Mouse (Mus musculus): Measurements from ENCODE around the gene Gm14137. TPM values are rescaled to one million over a fixed set of nuclear protein-coding genes. Genes with fewer than 3 reads are reported as not detected.

Gene Gm14137
- polyA plus RNA-seq, 1 experiment, result 1.5 TPM

- Histone ChIP-seq H3K79me3 (ENCODE audit: low read depth) (no peaks in the 10 kb centered on the region), H3K36me3 (ENCODE audit: control insufficient read depth, insufficient read depth) (no peaks in the 10 kb centered on the region), H3K79me2 (ENCODE audit: control insufficient read depth, insufficient read depth) (no peaks in the 10 kb centered on the region), H3K4me3 (ENCODE audit: insufficient read depth, poor library complexity, severe bottlenecking) (no peak overlapping the region), H3ac (ENCODE audit: control insufficient read depth, insufficient read length, low read depth) (no peak overlapping the region), H3K27me3 (ENCODE audit: control insufficient read depth, insufficient read depth, insufficient read length) (no peaks in the 10 kb centered on the region)
- no peak for TF ChIP-seq CTCF (IDR thresholded peaks at IDR 0.05; ENCODE audit: control insufficient read depth, insufficient read depth, insufficient read length)
- no peak for TF ChIP-seq MYOG (IDR thresholded peaks at IDR 0.05; ENCODE audit: control insufficient read depth, extremely low read depth, insufficient read length)
- no peak for TF ChIP-seq CEBPB (IDR thresholded peaks at IDR 0.05; ENCODE audit: low read depth)
- TF ChIP-seq MAX (IDR thresholded peaks at IDR 0.05), result no peak
- TF ChIP-seq MYOD1 (IDR thresholded peaks at IDR 0.05; ENCODE audit: control insufficient read depth, insufficient read length, low read depth), result no peak
- no peak for TF ChIP-seq USF1 (IDR thresholded peaks at IDR 0.05; ENCODE audit: low read depth)
- no peak for TF ChIP-seq FOSL1 (IDR thresholded peaks at IDR 0.05; ENCODE audit: insufficient read depth, low read length, poor library complexity, severe bottlenecking)
These were observed 24.6 kb downstream of the Gm14137 start for GRCm38 (mm10) chr2:119198934-119199333.

GRCm38 (mm10) chr2:119202914-119203453 lies 28.7 kb downstream of the Gm14137 start:
- Histone ChIP-seq H3K79me3 (ENCODE audit: low read depth) (peaks cover 8% of the 10 kb centered on the region), H3K79me2 (ENCODE audit: control insufficient read depth, insufficient read depth) (peaks cover 22% of the 10 kb centered on the region), H3K4me3 (ENCODE audit: insufficient read depth, poor library complexity, severe bottlenecking) (no peak overlapping the region), H3K27me3 (ENCODE audit: control insufficient read depth, insufficient read depth, insufficient read length) (no peaks in the 10 kb centered on the region), H3K36me3 (ENCODE audit: control insufficient read depth, insufficient read depth) (no peaks in the 10 kb centered on the region), H3ac (ENCODE audit: control insufficient read depth, insufficient read length, low read depth) (no peak overlapping the region)
- no peak for TF ChIP-seq CEBPB (IDR thresholded peaks at IDR 0.05; ENCODE audit: low read depth)
- no peak for TF ChIP-seq USF1 (IDR thresholded peaks at IDR 0.05; ENCODE audit: low read depth)
- no peak for TF ChIP-seq CTCF (IDR thresholded peaks at IDR 0.05; ENCODE audit: control insufficient read depth, insufficient read depth, insufficient read length)
- TF ChIP-seq MAX (IDR thresholded peaks at IDR 0.05), result no peak
- no peak for TF ChIP-seq MYOD1 (IDR thresholded peaks at IDR 0.05; ENCODE audit: control insufficient read depth, insufficient read length, low read depth)
- TF ChIP-seq FOSL1 (IDR thresholded peaks at IDR 0.05; ENCODE audit: insufficient read depth, low read length, poor library complexity, severe bottlenecking), result no peak
- no peak for TF ChIP-seq MYOG (IDR thresholded peaks at IDR 0.05; ENCODE audit: control insufficient read depth, extremely low read depth, insufficient read length)

GRCm38 (mm10) chr2:119203871-119204460 lies 29.7 kb downstream of the Gm14137 start:
- Histone ChIP-seq H3K4me3 (ENCODE audit: insufficient read depth, poor library complexity, severe bottlenecking) (no peak overlapping the region), H3K36me3 (ENCODE audit: control insufficient read depth, insufficient read depth) (no peaks in the 10 kb centered on the region), H3K27me3 (ENCODE audit: control insufficient read depth, insufficient read depth, insufficient read length) (no peaks in the 10 kb centered on the region), H3K79me2 (ENCODE audit: control insufficient read depth, insufficient read depth) (peaks cover 25% of the 10 kb centered on the region), H3K79me3 (ENCODE audit: low read depth) (peaks cover 8% of the 10 kb centered on the region), H3ac (ENCODE audit: control insufficient read depth, insufficient read length, low read depth) (no peak overlapping the region)
- TF ChIP-seq FOSL1 (IDR thresholded peaks at IDR 0.05; ENCODE audit: insufficient read depth, low read length, poor library complexity, severe bottlenecking), result no peak
- no peak for TF ChIP-seq MYOD1 (IDR thresholded peaks at IDR 0.05; ENCODE audit: control insufficient read depth, insufficient read length, low read depth)
- no peak for TF ChIP-seq USF1 (IDR thresholded peaks at IDR 0.05; ENCODE audit: low read depth)
- no peak for TF ChIP-seq CEBPB (IDR thresholded peaks at IDR 0.05; ENCODE audit: low read depth)

GRCm38 (mm10) chr2:119207961-119208343 lies 33.6 kb downstream of the Gm14137 start:
- Histone ChIP-seq H3K27me3 (ENCODE audit: control insufficient read depth, insufficient read depth, insufficient read length) (no peaks in the 10 kb centered on the region), H3ac (ENCODE audit: control insufficient read depth, insufficient read length, low read depth) (peak overlapping the region; percentile 39), H3K79me2 (ENCODE audit: control insufficient read depth, insufficient read depth) (peaks cover 33% of the 10 kb centered on the region), H3K4me3 (ENCODE audit: insufficient read depth, poor library complexity, severe bottlenecking) (peak overlapping the region; percentile 66), H3K36me3 (ENCODE audit: control insufficient read depth, insufficient read depth) (no peaks in the 10 kb centered on the region), H3K79me3 (ENCODE audit: low read depth) (peaks cover 8% of the 10 kb centered on the region)
- TF ChIP-seq MYOG (IDR thresholded peaks at IDR 0.05; ENCODE audit: control insufficient read depth, extremely low read depth, insufficient read length), result no peak
- TF ChIP-seq FOSL1 (IDR thresholded peaks at IDR 0.05; ENCODE audit: insufficient read depth, low read length, poor library complexity, severe bottlenecking), result no peak
- no peak for TF ChIP-seq MAX (IDR thresholded peaks at IDR 0.05)
- TF ChIP-seq CTCF (IDR thresholded peaks at IDR 0.05; ENCODE audit: control insufficient read depth, insufficient read depth, insufficient read length), result no peak
- TF ChIP-seq MYOD1 (IDR thresholded peaks at IDR 0.05; ENCODE audit: control insufficient read depth, insufficient read length, low read depth), result no peak
- no peak for TF ChIP-seq USF1 (IDR thresholded peaks at IDR 0.05; ENCODE audit: low read depth)
- TF ChIP-seq CEBPB (IDR thresholded peaks at IDR 0.05; ENCODE audit: low read depth), result no peak

DNA sequence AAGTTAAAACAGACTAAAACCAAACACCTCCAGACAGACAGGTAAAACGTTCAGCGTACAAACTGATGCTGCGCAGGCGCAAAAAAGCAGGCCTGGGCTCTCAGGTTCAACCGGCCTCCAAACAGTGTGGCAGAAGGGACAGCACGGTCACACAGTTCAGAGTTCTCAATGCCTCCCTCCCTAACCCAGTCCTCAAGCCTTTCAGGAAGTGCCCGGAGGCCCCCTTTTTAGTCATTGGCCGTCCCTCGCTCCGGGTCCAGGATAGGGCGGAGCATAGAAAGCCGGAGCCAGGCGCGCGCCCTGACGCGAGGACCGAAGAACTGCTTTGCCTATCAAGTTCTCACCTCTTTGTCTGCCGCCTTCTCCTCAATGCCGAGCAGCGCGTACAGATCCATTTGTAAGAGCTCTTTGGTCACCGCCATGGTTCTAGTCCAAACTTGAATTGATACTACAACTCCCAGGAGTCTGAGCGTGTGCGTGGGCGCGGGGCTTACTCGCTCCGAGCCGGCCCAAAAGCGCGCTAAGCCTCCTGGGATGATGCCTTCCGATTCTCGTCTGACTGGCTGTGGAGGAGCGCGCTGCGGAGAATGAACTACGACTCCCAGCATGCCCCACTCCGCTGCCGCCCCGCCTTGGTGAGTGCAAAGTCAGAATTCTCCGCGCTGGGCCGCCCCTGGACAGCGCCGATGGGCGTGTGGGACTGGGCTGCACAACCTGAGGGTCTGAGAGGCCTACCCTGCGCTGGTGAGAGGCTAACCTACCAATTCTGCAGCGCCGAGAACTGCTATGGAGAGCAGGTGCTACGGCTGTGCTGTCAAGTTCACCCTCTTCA lies 34.3 kb downstream of the Gm14137 start, which contains the start of the genes Zfyve19 and Dnajc17:
Gene Zfyve19, plus strand, starts transcription at position 274 of the 832 bp plus-strand sequence.
Gene Dnajc17, minus strand, starts transcription at position 452 of the 832 bp plus-strand sequence.
- peak within 1 kb of the TSS; percentile 92 for H3ac ChIP-seq (ENCODE audit: control insufficient read depth, insufficient read length, low read depth)
- H3K4me3 ChIP-seq (ENCODE audit: insufficient read depth, poor library complexity, severe bottlenecking), result peak within 1 kb of the TSS; percentile 66
- TF ChIP-seq MYOG (IDR thresholded peaks at IDR 0.05; ENCODE audit: control insufficient read depth, extremely low read depth, insufficient read length) (no peak), MAX (IDR thresholded peaks at IDR 0.05) (peak; percentile 33), CEBPB (IDR thresholded peaks at IDR 0.05; ENCODE audit: low read depth) (no peak)
- H3K79me3 ChIP-seq (ENCODE audit: low read depth), result peaks cover 8% of the 10 kb centered on the region
- H3K27me3 ChIP-seq (ENCODE audit: control insufficient read depth, insufficient read depth, insufficient read length), result no peaks in the 10 kb centered on the region
- peaks cover 5% of the 10 kb centered on the region for H3K36me3 ChIP-seq (ENCODE audit: control insufficient read depth, insufficient read depth)
- peaks cover 33% of the 10 kb centered on the region for H3K79me2 ChIP-seq (ENCODE audit: control insufficient read depth, insufficient read depth)
